Mouse (Mus musculus): ENCODE measurements around the gene Cd300a. TPM values are rescaled to one million over a fixed set of nuclear protein-coding genes. Genes with fewer than 3 reads are reported as not detected.

Gene Cd300a
- polyA plus RNA-seq, 1 experiment, result 4.1 TPM

DNA sequence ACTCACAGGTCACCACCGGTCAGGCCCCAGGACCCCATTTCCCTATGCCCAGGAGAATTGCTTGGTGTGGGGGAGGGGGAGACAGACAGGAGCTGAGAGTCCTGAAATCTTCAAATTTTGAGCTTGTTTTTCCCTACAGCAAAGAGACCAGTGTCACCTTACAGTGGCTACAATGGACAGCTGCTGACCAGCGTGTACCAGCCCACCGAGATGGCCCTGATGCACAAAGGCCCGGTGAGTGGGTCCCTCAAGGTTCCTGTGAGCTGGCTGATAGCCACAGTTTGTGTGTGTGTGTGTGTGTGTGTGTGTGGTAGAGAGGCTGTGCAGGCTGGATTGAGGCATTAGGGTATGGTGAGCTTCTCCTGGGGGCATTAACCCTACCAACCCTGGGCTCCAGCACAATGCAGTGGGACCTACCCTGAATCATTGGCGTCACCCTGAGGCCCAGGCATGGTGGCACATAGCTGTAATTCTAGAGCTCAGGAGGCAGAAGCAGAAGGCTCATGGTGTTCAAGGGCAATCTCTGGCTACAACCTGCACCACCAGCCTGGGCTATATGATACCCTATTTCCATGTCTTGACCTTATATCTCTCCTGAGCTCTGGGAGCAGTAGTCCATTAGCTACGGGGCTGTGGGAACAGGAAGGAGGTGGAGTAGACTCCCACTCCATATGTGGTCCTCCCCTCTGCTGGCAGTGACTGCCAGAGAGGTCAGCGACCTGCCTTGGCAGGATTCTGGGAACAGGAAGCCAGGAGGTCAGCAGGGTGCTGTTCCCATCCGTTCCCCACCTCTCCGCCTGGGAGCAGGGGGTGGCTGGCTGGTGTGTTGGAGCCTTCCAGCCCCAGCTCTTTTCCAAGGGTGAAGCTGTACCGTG is 23.1 kb upstream of the Cd300a start:
- DNase-seq (ENCODE audit: low read depth), result no peak

DNA sequence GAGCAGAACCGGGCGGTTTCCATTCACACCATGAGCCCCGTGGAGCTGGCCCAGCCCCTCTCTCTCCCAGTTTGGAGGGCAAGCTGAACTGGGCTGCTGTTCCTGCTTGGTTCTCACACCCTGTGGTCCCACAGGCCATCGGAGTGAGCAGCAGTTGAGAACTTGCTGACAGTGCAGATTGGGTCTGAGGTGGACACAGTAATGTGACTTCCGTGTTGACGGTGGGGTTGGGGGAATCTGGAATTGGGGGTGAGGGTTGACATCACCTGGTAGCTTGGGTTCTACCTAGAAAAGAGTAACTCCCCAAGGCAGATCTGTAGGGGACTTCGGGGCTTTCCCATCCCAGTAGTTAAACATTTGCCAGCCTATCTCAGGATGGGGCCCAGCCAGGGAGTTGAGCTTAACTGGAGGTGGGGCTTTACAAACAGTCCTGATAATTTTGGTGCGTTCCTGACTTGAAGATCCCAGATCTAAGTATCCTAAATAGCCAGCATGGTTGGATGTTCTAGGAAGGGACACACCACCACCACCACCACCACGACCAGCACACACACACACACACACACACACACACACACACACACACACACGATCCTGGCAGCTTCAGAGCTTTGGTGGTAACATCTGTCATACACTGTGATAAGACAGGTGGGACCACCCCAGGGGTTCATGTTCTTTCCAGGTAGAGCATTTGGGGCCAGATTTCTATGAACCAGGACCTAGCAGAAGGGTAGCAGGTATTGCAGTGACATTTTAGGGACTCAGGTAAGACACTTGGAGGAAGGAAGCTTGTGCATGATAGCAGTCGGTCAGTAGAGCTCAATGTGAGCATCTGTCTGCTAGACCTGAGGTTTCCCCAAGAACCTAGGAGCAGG is 22.2 kb upstream of the Cd300a start:
- DNase-seq (ENCODE audit: low read depth), result no peak

DNA sequence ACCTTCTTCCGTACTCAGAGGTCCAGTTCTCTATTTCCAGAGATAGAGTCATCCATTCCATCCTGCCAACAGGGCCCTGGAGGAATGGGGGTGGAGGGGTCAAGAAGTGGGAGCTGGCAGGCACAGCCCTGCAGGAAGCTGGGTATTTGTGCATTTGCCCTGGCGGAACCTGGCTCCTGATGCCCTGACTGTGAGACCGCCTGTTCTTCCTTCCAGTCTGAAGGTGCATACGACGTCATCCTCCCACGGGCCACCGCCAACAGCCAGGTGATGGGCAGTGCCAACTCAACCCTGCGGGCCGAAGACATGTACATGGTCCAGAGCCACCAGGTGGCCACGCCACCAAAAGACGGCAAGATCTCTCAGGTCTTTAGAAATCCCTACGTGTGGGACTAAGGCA is 21.6 kb upstream of the Cd300a start:
- no peak for DNase-seq (ENCODE audit: low read depth)

DNA sequence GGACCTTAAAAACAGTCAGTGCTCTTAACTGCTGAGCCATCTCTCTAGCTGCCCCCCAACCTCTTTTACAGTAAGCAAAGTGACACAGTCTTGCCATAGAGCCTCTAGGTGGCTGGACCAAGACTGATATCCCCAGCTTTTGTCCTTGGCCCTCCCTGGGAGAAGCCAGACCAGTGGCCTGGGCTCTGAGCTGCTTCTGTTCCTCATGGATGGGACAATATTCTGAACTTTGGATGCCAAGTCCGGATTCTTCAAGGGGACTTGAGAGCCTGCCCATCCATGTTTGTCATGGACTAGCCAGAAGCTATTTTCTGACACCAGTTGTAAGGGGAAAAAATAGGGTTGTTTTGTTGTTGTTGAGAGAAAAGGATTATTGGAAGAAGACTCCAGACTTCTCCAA is 20.1 kb upstream of the Cd300a start:
- DNase-seq (ENCODE audit: low read depth), result no peak

DNA sequence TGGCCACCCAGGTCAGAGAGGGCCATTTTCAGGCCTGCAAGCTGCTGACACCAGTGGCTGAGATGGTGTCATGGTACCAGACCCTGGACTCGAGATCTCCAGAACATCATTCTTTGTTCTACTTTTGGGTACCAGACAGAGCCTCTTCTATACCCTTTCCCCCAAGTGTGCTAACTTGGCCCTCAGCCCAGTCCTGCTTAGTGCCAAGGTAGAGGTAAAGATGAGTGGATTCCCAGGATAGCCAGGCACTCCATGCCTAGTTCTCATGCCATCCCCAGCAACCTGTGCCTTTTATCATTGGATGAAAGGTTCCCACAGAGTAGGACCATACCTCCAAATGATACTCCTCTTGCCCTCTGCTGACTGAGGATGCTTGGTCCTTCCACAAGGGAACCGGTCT is 18.3 kb upstream of the Cd300a start:
- no peak for DNase-seq (ENCODE audit: low read depth)

DNA sequence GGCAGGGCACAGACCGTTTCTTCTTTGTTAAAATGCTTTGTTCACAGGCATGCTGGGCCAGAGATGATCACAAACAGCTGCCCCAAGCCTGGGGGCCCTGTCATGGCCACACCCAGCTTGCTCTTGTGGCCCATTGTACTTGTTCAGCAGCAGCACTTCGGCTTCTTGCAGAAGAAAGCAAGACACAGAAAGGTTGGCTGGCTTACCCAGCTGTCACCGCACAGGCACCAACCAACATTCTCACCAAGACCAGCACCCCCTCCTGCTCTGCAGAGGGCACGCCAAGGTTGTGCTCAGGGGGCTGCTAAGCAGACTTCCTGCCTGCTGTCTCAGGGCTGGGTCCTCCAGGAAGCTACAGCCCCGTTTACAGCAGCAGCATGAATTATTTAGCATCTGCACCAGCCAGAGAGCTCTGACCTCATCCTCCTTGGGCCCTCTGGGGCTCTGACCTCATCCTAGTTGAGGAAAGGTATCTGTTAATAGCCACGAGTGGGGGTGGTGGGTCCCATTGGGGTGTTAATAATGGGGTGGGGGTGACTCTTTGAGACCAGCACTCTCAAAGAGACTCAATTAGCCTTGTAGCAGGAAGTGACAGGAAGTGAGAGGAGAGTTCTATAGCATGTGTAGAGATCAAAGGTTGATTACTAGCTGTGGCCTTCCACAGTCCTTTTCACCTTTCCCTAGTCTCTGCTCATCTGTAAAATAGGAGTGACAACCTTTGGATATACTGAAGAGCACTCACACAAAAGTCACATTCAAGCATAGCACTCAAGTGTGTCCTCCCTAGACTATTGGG is 16.6 kb upstream of the Cd300a start:
- DNase-seq (ENCODE audit: low read depth), result no peak

DNA sequence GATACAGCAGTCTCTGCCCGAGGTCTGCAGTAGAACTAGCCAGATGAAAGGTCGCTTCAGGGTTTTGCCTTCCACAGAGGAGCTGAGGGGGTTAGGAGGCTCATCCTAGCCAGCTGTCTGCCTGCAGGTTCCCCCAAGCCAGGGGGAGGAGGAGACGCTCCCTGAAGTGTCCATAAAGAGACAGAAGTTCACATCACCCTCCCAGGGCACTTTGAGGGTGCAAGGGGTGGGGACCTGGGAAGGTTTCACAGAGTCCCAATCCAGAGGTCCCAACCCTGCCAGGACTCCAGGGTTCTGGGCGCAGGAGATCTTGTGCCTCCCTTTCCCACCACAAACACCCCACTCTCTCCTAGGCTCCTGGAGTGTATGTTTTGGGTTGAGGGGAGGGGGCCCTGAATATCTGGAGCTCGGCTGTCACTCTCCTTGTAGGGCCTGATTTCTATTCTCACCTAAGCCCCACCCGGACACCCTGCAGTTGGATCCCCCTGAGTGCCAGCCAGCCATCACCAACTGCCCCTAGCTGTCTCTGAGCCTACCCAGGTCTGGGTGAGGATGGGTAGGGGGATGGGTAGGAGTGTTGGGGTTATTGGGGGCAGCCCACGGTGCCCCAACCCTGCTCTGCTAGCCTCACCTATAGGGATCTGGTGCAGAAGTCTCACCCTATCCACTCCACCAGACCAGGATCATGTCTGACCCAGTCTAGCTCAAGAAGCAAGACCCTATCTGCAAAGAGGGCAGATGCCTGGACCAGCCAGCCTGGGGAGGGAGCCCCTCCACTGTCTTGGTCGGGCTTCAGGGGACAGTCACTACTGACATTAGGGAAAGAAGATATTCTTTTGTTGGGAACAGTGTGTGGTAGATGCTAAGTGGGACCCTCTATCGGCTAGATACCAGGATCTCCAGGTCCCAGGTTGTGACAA is 15.4 kb upstream of the Cd300a start:
- no peak for DNase-seq (ENCODE audit: low read depth)

DNA sequence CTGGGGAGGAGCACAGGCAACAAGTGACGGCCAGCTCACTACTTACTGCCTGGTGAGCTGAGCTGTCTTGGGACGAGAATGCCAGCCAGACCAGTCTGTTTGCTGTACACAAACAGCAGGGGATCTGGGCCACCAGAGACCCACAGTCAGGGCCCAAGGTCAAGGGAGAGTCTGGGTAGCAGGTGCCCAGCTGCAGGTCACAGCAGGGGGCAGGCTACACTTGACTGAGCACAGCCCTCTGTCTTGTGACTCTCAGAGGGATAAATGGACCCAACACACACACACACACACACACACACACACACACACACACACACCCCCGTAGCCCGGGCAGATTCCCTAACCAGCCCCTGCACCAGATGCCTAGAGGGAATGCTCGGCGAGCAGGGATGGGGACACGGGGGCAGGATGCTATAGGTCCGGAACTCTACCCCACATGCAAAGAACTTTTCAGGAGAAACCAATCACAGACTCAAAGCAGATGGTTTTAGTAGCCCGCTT is 14.5 kb upstream of the Cd300a start:
- DNase-seq (ENCODE audit: low read depth), result no peak

DNA sequence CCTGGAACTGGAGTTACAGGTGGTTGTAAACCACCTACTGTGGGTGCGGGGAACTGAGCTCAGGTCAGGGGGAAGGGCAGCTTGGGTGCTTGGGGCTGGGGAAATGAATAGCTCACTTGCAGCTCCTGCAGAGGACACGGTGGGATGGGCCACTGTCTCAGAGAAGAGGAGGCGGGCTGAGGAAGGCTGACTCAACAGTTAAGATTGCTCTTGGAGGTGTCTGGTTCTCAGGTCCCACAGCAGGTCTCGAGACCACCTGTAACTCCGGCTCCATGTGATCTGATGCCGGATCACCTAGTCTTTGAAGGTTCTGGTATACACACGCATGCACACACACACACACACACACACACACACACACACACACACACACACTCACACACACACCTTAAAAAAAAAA is 13.7 kb upstream of the Cd300a start:
- no peak for DNase-seq (ENCODE audit: low read depth)

DNA sequence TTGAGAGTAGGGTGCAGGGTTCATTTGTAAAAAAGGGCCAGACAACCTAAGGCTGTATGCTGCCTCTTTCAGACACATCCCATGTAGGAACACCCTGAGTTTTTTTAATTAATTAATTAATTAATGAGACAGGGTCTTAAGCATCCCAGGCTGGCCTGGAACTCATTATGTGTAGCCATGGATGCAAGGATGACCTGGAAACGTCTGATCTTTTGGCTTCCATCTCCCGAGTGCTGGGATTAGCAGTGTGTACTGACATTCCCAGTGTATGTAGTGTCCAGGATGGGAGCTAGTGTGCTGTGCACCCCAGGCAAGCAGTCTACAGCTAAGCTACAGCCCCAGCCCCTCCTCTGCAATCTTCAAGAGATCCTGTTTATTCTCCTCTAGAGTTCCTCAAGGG is 13.2 kb upstream of the Cd300a start:
- DNase-seq (ENCODE audit: low read depth), result no peak

DNA sequence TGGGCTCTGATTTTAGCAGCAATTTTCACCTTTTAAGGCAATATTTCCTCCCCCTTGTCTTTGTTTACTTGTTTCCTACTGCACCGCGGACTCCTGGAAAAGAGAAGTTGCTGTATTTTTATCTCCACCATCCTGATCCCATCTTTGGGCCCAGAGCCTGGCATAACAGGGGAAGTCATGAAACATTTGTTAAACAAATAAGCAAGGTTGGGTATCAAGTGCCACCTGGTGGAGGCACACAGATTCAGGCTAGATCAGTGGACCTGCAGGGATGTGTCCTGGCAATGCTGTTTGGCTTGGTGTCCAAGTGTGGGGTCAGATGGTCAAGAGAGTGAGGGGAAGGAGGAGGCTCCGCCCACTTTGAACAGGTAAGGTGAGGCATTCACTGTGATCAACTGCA is 12.7 kb upstream of the Cd300a start:
- no peak for DNase-seq (ENCODE audit: low read depth)

DNA sequence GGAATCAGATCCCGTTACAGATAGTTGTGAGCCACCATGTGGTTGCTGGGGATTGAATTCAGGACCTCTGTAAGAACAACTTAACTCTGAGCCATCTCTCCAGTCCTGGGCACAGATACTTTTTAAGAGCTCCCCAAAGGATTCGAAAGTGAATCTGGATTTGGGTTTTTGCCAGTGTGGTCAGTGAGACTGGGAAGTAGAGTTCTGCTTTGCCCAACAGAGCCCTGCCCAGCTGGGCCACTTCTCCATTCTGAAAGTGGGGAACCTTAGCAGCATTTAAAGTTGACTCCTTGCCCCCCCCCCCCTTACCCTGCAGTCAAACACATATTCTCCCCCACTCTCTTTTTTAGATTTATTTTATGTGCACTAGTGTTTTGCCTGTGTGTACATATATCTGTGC is 10.2 kb upstream of the Cd300a start:
- no peak for DNase-seq (ENCODE audit: low read depth)

DNA sequence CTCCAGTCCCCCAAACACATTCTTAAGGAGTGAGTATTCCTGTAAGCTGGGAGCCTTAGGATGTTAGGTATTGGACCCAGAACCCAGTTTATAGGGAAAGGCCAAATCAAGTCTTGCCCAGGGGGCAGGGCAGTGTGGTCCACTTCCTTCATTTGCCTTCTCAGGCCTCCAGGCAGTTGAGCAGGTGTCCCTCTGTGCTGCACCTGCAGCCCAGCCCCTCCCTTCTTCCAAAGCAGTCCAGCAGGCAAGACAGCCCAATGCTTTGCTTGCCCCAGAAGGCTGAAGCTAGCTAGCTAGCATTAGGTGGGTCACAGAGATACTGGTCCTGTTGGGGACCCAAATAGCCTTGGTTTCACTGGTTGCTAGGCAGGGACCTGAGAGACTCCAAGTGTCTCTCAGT is 9.7 kb upstream of the Cd300a start:
- DNase-seq (ENCODE audit: low read depth), result no peak

DNA sequence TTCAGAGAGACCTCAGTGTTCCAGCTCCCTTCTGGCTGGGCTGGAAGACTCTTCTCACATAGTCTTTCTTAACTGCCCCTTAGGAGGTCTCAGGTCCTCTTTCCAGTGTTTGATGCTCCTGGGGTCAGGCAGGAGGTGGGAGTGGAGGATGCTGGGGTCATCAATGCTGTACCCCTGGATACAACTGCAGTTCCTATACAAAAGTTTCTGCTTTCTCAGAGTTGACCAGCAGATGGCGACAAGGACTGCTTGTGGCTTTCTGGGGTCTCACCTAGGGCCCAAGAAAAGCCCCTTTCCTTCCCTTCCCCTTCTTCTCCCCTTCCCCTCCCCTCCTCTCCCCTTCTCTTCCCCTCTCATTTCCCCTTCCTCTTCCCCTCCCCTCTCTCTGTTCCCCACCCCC is 9.3 kb upstream of the Cd300a start:
- DNase-seq (ENCODE audit: low read depth), result no peak

DNA sequence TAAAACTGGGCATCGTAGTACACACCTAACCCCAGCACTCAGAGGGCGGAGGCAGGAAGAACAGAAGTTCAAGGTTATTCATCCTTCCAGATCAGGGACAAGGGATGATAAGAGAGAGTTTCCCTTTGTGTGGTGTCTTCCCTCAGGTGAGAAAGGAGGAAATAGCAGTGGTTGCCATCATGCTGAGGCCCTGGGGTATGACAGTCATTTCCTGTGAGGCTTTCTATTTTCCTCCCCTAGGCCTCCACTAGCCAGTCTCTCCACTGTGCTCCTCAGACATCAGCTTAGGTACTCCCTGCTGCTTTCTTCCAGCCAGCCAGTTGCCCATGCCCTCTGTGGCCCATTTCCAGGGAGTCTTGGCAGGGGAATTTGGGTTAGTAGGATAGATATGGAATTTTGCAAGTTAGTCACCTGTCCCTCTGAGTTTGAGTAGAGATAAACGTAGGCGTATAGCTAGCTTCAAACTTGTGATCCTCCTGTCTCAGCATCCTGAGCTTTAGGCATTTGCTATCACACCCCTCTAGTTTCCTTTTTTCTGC is 6.5 kb upstream of the Cd300a start:
- DNase-seq (ENCODE audit: low read depth), result no peak

DNA sequence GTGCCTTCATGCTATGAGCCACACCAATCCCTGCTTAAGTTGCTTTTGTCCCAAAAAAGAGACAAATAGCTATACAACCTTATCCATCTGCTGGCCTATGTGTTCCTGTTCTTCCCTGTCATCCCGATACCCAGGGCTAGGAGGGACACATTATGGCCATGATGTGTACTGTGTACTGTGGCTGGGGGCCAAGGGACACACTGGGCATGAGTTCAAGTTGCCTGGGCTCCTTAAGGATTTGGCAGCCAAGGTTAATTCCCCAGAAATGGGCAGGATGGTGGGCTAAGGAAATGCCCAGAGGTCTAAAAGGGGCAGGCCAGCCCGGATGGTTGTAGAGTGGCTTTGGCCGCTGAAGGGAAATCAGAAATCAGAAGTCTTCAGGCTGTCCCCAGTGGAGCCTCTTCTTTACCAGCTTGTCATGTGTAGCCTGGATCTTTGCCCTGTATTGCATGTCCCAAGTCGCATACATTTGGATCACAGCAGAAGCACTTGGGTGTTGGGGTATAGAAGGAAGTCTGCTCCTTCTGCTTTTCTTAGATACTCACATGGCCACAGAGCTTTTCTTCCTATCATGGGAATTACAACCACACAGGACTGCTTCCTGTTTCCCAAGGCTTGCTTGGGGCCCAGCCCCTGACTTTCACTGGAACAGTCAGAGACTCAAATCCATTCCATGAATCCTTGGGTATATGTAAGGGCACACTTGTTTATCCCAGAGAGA is 5.3 kb upstream of the Cd300a start:
- no peak for DNase-seq (ENCODE audit: low read depth)

DNA sequence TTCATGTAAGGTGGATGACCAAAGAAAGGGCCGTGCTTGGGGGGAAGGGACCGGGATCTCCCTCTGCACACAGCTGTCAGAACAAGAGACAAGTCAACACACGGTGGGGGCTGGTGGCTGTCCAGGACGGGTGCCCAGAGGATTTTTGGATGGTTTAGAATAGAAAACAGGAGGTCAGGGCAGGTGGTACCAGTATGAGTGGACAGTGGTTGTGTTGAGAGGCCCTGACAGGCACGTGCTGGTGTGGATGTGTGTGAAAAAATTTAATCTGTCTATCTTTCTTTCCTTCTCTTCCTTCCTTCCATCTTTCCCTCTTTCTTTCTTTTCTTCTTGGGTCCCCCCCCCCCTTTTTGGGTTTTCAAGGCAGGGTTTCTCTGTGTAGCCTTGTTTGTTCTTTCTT is 701 bp downstream of the Cd300a start:
- DNase-seq (ENCODE audit: low read depth), result no peak

DNA sequence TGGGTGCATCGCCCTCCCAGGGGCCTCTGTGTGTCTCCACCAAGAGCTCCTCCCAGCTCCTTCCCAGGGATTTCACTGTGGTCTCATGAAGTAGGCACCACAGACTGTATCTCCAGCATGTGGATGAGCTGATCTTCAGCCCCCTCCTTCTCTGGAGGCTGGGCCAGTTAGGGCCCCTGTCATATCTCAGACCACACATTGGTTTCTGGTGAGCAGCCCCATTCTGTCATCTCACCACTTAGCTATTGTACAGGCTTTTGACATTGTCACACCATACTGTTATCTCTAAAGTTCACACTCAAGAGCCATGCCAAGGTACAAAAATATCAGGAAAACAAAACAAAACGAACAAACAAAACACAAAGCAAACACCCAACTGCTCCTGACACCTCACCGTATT is 6.2 kb downstream of the Cd300a start:
- DNase-seq (ENCODE audit: low read depth), result no peak

DNA sequence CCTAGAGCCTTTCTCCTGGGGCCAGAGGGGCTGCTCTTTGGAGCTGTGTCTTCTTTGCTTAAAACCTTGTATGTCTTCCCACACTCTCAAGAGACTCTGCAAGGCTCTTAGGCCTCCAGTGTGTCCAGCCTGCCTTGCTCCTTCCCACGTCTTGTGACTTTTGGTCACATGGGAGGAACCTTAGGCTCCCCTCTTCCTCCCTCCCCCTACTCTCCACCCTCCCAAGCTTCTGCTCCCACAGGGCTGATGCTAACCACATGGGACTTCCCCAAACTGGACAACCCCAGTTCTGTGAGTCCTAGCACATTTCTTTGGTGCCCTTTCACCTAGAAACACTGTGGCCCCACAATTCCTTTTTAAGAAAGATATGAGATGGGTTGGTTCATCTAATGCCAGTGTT is 8.2 kb downstream of the Cd300a start:
- no peak for DNase-seq (ENCODE audit: low read depth)

DNA sequence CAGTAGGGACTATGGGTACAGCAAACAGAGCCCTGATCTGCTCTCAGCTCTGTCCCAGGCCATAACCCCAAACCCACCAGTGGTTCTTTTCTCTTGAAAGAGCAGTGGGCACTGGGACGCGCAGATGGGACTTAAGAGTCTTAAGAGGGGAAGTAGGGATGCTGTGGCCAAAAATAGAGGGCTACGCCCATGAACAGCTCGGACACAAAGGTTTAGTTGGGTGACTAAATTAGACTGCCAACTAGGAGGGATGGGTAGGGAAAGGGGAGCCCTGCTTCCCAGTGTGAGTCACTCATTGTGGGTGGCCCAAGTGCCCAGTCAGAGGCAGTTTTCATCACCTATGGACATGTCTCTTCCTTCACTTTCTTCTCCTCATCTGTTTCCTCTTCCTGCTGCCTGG is 13.4 kb downstream of the Cd300a start:
- no peak for DNase-seq (ENCODE audit: low read depth)
